Mouse (Mus musculus): ENCODE data around the gene Mrgprb5.
"Not testable (repeated sequence)": the region's sequence is repeated elsewhere in the genome, so short reads cannot be mapped to it uniquely, and the experiment has no call there.

Gene Mrgprb5

DNA sequence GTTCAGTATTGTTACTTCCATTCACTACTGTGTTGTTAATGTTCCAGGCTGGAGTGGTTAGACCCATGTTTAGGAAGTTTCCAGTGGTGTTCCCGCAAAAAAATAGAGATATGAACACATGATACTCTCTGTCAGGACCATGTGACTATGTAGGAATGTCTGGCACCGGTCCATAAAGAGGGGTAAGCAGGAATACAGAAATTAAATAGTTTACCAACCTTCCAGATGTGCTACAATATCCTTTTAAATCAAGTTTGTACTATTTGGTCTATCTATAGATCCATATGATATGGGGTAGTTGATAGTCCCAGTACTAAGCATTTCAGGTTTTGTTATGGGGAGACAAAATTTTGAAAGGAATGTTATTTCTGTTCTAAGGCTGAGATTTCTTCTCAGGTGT, at the start of gene Mrgprb5:
Gene Mrgprb5, minus strand, starts transcription at position 101 of the 400 bp plus-strand sequence.
- no peak for DNase-seq (ENCODE audit: low spot score)

DNA sequence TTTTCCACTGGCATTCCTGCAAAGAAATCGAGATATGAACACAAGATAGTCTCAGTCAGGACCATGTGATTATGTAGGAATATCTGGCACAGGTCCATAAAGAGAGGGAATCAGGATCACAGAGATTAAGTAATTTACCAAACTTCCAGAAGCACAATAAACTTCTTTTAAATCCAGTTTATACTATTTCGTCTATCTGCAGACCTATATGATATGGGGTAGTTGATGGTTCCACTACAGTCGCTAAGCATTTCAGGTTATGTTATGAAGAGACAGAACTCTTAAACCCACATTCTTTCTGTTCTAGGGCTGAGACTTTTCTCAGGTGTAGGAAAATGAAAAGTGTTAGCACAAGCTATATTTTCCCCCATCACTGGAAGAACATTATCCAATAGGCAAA, 30.4 kb upstream of the Mrgprb5 start, which contains the start of gene Mrgprb4:
Gene Mrgprb4, minus strand, starts transcription at position 101 of the 400 bp plus-strand sequence.
- no peak for DNase-seq (ENCODE audit: low spot score)

DNA sequence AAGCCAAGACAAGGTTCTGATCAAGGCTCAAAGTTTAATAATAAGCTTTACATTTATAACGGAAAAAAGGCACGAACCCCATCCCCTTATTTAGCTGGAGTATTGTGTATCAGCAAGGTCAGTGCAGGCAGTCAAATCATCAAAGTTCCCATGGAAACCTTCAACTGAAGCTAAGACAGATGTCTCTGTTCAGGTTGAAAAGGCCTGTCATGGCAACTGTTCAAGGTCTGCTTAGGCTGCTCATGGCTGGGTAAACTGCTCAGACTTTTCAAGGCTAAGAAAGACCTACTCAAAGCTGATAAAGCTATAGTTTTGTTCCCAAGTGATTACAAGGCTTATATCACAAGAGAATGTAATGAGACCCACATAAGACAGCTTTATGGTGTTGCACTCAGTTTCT, 1.3 kb downstream of the Mrgprb5 start:
- no peak for DNase-seq (ENCODE audit: low spot score)

DNA sequence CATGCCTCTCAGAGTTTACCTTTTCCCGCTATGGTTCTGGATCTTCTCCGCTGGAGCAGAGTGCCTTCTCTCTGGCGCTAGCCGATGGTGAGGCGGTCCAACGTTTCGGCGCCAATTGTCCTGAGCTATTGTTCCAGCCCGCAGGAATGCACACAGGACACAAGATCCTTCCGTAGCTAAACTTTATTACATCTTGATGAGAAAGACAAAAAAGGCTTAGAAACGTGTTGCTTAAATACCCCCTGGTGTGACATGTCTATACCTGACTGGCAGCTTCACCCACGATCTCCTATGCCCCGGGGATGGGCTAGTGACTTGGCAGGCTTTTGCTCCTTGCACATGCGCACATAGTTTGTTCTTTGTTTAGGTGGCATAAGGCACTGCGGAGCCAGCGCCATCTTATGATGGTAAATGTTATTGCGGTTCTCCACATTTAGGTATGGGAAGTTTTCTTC, 30.5 kb downstream of the Mrgprb5 start:
- DNase-seq (ENCODE audit: low spot score) = no peak

DNA sequence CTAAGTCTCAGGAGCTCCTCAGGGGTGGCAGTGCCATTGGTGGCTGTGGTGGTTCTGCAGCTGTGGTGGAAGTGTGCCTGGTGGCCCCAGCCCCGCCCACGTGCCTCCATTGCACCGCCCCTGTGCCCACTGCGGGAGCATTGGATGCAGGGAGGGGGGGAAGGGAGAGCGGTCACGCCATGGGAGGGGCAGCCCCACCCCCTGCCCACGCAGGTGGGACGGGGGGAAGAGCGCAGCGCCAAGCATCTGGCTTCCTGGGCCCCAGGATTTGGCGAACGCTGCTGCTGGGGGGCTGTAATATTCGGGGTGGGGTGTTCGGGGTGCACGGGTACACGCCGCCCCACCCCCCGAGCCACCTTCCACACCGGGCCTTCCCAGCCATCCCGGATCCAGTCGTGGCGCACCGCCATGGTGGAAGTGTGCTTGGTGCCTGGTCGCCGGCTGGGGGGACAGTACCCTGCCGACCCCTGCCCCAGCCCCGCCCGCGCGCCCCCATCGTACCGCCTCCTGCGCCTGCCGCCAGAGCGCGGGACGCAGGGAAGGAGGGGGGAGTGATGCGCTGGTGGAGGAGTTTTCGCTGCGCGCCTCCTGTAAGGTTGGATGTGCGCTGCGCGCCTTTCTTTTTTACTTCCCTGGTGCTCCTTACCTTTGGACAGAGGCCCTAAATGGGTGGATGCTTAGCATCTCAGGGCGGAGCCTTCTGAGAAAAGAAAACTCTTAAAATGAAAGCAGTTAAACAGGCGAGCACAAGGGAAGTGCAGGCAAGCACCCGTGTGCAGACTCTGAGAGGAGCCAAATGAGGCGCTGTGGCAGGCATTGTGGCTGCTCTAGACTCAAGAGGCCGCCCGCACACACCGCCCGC, 31.4 kb downstream of the Mrgprb5 start:
- no peak for DNase-seq (ENCODE audit: low spot score)

DNA sequence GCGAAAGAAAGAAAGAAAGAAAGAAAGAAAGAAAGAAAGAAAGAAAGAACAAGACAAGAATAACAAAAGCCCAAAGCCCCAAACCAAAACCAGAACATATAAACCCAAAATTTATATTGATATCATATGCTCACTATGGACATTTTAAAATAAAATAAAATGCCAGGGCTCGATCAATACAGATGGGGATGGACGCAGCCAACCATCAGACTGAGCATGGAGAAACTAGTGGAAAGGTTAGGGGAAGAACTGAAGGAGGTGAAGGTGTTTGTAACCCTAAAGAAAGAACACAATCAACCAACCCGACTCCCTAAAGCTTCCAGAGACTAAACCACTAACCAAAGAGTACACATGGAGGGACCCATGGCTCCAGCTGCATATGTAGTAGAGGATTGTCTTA, 36.1 kb downstream of the Mrgprb5 start:
- DNase-seq (ENCODE audit: low spot score) = no peak

DNA sequence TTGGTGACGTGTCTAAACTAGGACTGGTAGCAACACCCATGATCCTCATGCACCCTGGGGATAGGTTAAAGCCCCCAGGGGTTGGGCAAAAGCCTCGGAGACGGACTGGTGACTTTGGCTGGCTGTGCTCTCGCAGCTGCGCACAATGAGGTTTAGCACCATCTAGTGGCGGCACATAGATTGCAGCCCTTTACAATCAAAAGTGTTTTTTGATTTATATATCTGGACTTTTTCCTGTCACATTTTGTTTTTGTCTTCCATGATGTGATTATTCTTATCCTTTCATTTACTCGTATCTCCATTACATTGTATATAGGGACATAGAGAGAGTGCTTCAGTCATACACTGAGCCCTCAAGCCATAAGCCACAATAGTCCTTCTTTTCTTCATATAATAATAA, 36.6 kb downstream of the Mrgprb5 start:
- DNase-seq (ENCODE audit: low spot score) = not testable (repeated sequence)

DNA sequence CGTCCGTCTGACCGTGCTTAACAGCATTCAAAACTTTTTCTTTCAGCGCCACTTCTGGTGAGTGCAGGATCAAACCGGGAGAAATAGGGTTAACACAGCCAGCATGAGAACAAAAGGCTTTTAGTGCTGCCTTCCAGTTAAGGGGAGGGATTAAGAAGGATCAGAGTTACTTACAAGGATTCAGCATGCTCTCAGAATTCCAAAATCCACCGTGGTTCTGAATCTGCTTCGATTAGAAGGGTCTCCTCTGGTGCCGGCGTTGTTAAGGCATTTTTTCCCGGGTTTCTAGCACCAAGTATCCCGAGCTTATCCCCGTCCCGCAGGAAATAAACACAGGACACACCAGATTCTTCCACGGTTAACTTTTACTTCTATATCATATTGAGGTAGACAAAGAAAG, 37.0 kb downstream of the Mrgprb5 start:
- not testable (repeated sequence) for DNase-seq (ENCODE audit: low spot score)

DNA sequence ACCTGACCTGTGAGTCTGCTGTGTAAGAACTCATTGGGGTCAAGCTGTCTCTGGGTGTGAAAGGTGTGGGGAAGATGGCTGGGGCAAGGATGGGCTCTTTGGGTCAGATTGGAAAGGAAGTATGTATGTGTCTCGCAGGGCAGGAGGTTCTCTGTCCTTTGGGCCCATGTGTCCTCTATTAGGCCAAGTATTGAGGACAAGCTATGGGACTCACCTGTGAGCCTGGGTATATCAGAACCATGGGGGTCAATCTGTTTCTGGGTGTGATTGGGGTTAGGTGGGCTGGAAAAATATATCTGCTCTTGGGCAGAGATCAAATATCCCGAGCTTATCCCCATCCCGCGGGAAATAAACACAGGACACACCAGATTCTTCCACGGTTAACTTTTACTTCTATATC, 45.0 kb downstream of the Mrgprb5 start:
- no peak for DNase-seq (ENCODE audit: low spot score)

All from urinary bladder, postnatal 10 days (tissue).